Mouse (Mus musculus): ENCODE data around the gene Fam193a.

DNA sequence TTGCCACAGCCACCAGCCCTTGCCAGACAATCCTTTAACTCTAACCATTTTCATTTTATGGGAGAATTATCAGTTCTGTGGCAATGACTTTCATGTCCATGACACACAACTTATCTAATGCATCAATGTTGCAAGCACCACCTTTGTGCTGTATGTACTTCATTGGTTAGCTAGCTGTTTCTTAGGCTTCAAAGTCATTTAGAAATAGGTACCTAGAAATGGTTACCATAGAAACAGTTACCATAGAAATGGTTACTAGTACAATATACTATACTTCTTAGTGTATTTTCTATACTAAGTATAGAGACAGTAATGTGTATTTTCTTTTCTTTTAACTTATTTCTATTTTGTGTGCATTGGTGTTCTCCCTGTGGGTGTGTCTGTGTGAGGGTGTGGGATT is 44.4 kb upstream of the Fam193a start:
- TF ChIP-seq CTCF (IDR thresholded peaks at IDR 0.05; ENCODE audit: insufficient read depth, low read length) (no peak), POLR2A (IDR thresholded peaks at IDR 0.05; ENCODE audit: borderline replicate concordance, extremely low read depth, low read depth, low read length) (no peak)
